Mouse (Mus musculus) stomach, embryonic 14.5 days (tissue): Measurements from ENCODE around the gene Rabgap1l. TPM values are rescaled to one million over a fixed set of nuclear protein-coding genes. Genes with fewer than 3 reads are reported as not detected.
A peak's percentile ranks its signal among the peaks of the same experiment; 100 is the strongest.

Source experiments
- ATAC-seq: fragments of 200-750 bp; cut with Nextera tagmentation; 2 replicates; pipeline ENCODE4 v1.8.0; 2017; ENCODE audit warnings: low read depth, moderate TSS enrichment; ENCODE audit not compliant: insufficient number of reproducible peaks, insufficient read depth, low FRiP score
- H3K27ac ChIP-seq: fragments of 300-500 bp; sonication (generic); 2 replicates; pipeline ENCODE4 v1.5.1; 2014; ENCODE audit warnings: mild to moderate bottlenecking, low read length, moderate library complexity, mixed read lengths
- H3K27me3 ChIP-seq: fragments of 300-500 bp; sonication (generic); 2 replicates; pipeline ENCODE4 v1.6.1; 2014; ENCODE audit warnings: low read length, control low read depth, mixed read lengths; ENCODE audit not compliant: control insufficient read depth, insufficient read depth
- H3K36me3 ChIP-seq: fragments of 300-500 bp; sonication (generic); 2 replicates; pipeline ENCODE4 v1.6.1; 2014; ENCODE audit warnings: mild to moderate bottlenecking, control low read depth, low read length, moderate library complexity, mixed read lengths; ENCODE audit not compliant: control insufficient read depth, insufficient read depth
- H3K4me1 ChIP-seq: fragments of 300-500 bp; sonication (generic); 2 replicates; pipeline ENCODE4 v1.6.1; 2014; ENCODE audit warnings: low read length, control low read depth, mixed read lengths; ENCODE audit not compliant: control insufficient read depth, insufficient read depth
- H3K4me2 ChIP-seq: fragments of 300-500 bp; sonication (generic); replicated peaks from 2 replicates; pipeline ENCODE4 v1.6.1; 2014; ENCODE audit warnings: low read depth, low read length, control low read depth
- H3K4me3 ChIP-seq: fragments of 300-500 bp; sonication (generic); 2 replicates; pipeline ENCODE4 v1.5.1; 2014; ENCODE audit warnings: low read depth, low read length, control low read depth
- H3K9ac ChIP-seq: fragments of 300-500 bp; sonication (generic); replicated peaks from 2 replicates; pipeline ENCODE4 v1.6.1; 2014; ENCODE audit warnings: low read depth, mild to moderate bottlenecking, control low read depth, low read length, moderate library complexity, mixed read lengths
- H3K9me3 ChIP-seq: fragments of 300-500 bp; sonication (generic); 2 replicates; pipeline ENCODE4 v1.6.1; 2016; ENCODE audit warnings: low read depth, low read length, control low read depth; ENCODE audit not compliant: control insufficient read depth
- WGBS: fragments of 180-500 bp; shearing (Covaris S2); extraction: QIAGEN DNeasy Blood & Tissue Kit; methylation state at CpG from one replicate; pipeline ENCODE4 v1.1.7; 2014; 5-methylcytosine and 5-hydroxymethylcytosine counted together
- polyA plus RNA-seq: library from polyadenylated mRNA; unstranded; fragments of >200 nt; fragmentation: Nextera tagmentation; extraction: Ambion mirVana; gene quantifications from 2 replicates; pipeline ENCODE4 v1.2.1, GENCODE M21; 2014

Gene Rabgap1l
- polyA plus RNA-seq, 1 experiment from 2014 or later: 26.7 TPM

GRCm38 (mm10) chr1:160263630-160264346 lies 529.2 kb downstream of the Rabgap1l start:
- H3K9me3 ChIP-seq: no peaks in the 10 kb centered on the region
- 0 out of 2 replicates have a peak, but pooled peaks cover 3% of the 10 kb centered on the region for H3K4me1 ChIP-seq
- H3K27ac ChIP-seq: no peak overlapping the region
- no peak for ATAC-seq
- H3K4me2 ChIP-seq: no peak overlapping the region
- 79% methylated on average over 16 of the region's 16 CpGs for WGBS
- no peak overlapping the region for H3K9ac ChIP-seq
- no peaks in the 10 kb centered on the region for H3K36me3 ChIP-seq
- H3K4me3 ChIP-seq: no peak overlapping the region
- H3K27me3 ChIP-seq: no peaks in the 10 kb centered on the region

- ATAC-seq: no peak
- H3K9ac ChIP-seq: no peak overlapping the region
- H3K36me3 ChIP-seq: no peaks in the 10 kb centered on the region
- H3K4me2 ChIP-seq: no peak overlapping the region
- H3K9me3 ChIP-seq: no peaks in the 10 kb centered on the region
- 75% methylated on average over 5 of the region's 5 CpGs for WGBS
- H3K4me1 ChIP-seq: 0 out of 2 replicates have a peak, but pooled peaks cover 3% of the 10 kb centered on the region
- H3K27ac ChIP-seq: no peak overlapping the region
- H3K4me3 ChIP-seq: no peak overlapping the region
- no peaks in the 10 kb centered on the region for H3K27me3 ChIP-seq
Measured at GRCm38 (mm10) chr1:160263053-160263452, 530.0 kb downstream of the Rabgap1l start.

- 0 out of 2 replicates have a peak, but pooled peaks cover 3% of the 10 kb centered on the region for H3K4me1 ChIP-seq
- WGBS: 51% methylated on average over 4 of the region's 4 CpGs
- no peak for ATAC-seq
- H3K36me3 ChIP-seq: no peaks in the 10 kb centered on the region
- H3K4me2 ChIP-seq: no peak overlapping the region
- H3K9me3 ChIP-seq: no peaks in the 10 kb centered on the region
- H3K9ac ChIP-seq: no peak overlapping the region
- H3K27me3 ChIP-seq: no peaks in the 10 kb centered on the region
- H3K27ac ChIP-seq: no peak overlapping the region
- no peak overlapping the region for H3K4me3 ChIP-seq
Measured at GRCm38 (mm10) chr1:160262415-160262814, 530.6 kb downstream of the Rabgap1l start.

GRCm38 (mm10) chr1:160261849-160262248 lies 531.2 kb downstream of the Rabgap1l start:
- WGBS: 74% methylated on average over 2 of the region's 2 CpGs
- no peaks in the 10 kb centered on the region for H3K9me3 ChIP-seq
- ATAC-seq: no peak

GRCm38 (mm10) chr1:160260605-160261004 lies 532.4 kb downstream of the Rabgap1l start:
- whole genome bisulfite sequencing: 69% methylated on average over 4 of the region's 4 CpGs
- Histone ChIP-seq H3K9me3 (no peaks in the 10 kb centered on the region), H3K27ac (no peak overlapping the region), H3K4me3 (no peak overlapping the region), H3K4me1 (0 out of 2 replicates have a peak, but pooled peaks cover 3% of the 10 kb centered on the region), H3K9ac (no peak overlapping the region), H3K27me3 (no peaks in the 10 kb centered on the region), H3K4me2 (no peak overlapping the region), H3K36me3 (no peaks in the 10 kb centered on the region)
- no peak for ATAC-seq

More at GRCm38 (mm10) chr1:160261849-160262248, 531.2 kb downstream of the Rabgap1l start:
- H3K4me2 ChIP-seq: no peak overlapping the region
- no peak overlapping the region for H3K27ac ChIP-seq
- no peak overlapping the region for H3K9ac ChIP-seq
- no peaks in the 10 kb centered on the region for H3K27me3 ChIP-seq
- no peaks in the 10 kb centered on the region for H3K36me3 ChIP-seq
- no peak overlapping the region for H3K4me3 ChIP-seq
- 0 out of 2 replicates have a peak, but pooled peaks cover 3% of the 10 kb centered on the region for H3K4me1 ChIP-seq

- no peaks in the 10 kb centered on the region for H3K9me3 ChIP-seq
- 32% methylated on average over 7 of the region's 7 CpGs for WGBS
- H3K4me3 ChIP-seq: no peak overlapping the region
- H3K4me1 ChIP-seq: 0 out of 2 replicates have a peak, but pooled peaks cover 3% of the 10 kb centered on the region
- no peak overlapping the region for H3K4me2 ChIP-seq
- no peaks in the 10 kb centered on the region for H3K36me3 ChIP-seq
- peak; percentile 83 for ATAC-seq
- no peak overlapping the region for H3K27ac ChIP-seq
- no peaks in the 10 kb centered on the region for H3K27me3 ChIP-seq
- H3K9ac ChIP-seq: no peak overlapping the region
Measured at GRCm38 (mm10) chr1:160259884-160260283, 533.1 kb downstream of the Rabgap1l start.

- Histone ChIP-seq H3K4me3 (no peak overlapping the region), H3K9ac (no peak overlapping the region), H3K27me3 (no peaks in the 10 kb centered on the region), H3K36me3 (no peaks in the 10 kb centered on the region), H3K4me2 (no peak overlapping the region), H3K27ac (no peak overlapping the region), H3K9me3 (no peaks in the 10 kb centered on the region), H3K4me1 (no peaks in the 10 kb centered on the region)
- WGBS: 93% methylated on average over 2 of the region's 2 CpGs
- ATAC-seq: no peak
Measured at GRCm38 (mm10) chr1:160253108-160253507, 539.9 kb downstream of the Rabgap1l start.

GRCm38 (mm10) chr1:160251388-160252007 lies 541.5 kb downstream of the Rabgap1l start:
- Histone ChIP-seq H3K9ac (no peak overlapping the region), H3K4me3 (no peak overlapping the region), H3K4me2 (no peak overlapping the region), H3K4me1 (no peaks in the 10 kb centered on the region), H3K9me3 (no peaks in the 10 kb centered on the region), H3K27me3 (no peaks in the 10 kb centered on the region), H3K27ac (no peak overlapping the region), H3K36me3 (no peaks in the 10 kb centered on the region)
- WGBS: 63% methylated on average over 5 of the region's 5 CpGs
- ATAC-seq: no peak
